Mouse (Mus musculus) embryo, embryonic 9.5 days (tissue): ENCODE measurements around the gene Col5a1.
A peak's percentile ranks its signal among the peaks of the same experiment; 100 is the strongest.

Experiments
- DNase-seq: peaks from one replicate; pipeline ENCODE4 v3.0.0-alpha.2; 2017; ENCODE audit errors: extremely low spot score

Gene Col5a1

GRCm38 (mm10) chr2:27969158-27969557 lies 82.9 kb downstream of the Col5a1 start:
- peak; percentile 48 for DNase-seq

- DNase-seq, result peak; percentile 39
Observed at GRCm38 (mm10) chr2:27973840-27974239, 87.6 kb downstream of the Col5a1 start.

GRCm38 (mm10) chr2:27975786-27976185 lies 89.6 kb downstream of the Col5a1 start:
- DNase-seq, result no peak

GRCm38 (mm10) chr2:27976512-27976911 lies 90.3 kb downstream of the Col5a1 start:
- DNase-seq, result no peak

- no peak for DNase-seq
Observed at GRCm38 (mm10) chr2:27981066-27981465, 94.8 kb downstream of the Col5a1 start.

GRCm38 (mm10) chr2:27981621-27982535 lies 95.7 kb downstream of the Col5a1 start:
- DNase-seq, result no peak

GRCm38 (mm10) chr2:27983093-27983492 lies 96.9 kb downstream of the Col5a1 start:
- no peak for DNase-seq

GRCm38 (mm10) chr2:27983884-27984283 lies 97.7 kb downstream of the Col5a1 start:
- DNase-seq, result peak; percentile 17

- no peak for DNase-seq
Observed at GRCm38 (mm10) chr2:27986751-27987150, 100.5 kb downstream of the Col5a1 start.

GRCm38 (mm10) chr2:27990430-27991211 lies 104.4 kb downstream of the Col5a1 start:
- DNase-seq, result no peak

- DNase-seq, result no peak
Observed at GRCm38 (mm10) chr2:27993416-27993815, 107.2 kb downstream of the Col5a1 start.

GRCm38 (mm10) chr2:27999996-28000583 lies 113.9 kb downstream of the Col5a1 start:
- no peak for DNase-seq

GRCm38 (mm10) chr2:28000660-28001059 lies 114.4 kb downstream of the Col5a1 start:
- DNase-seq, result no peak

GRCm38 (mm10) chr2:28001206-28001605 lies 115.0 kb downstream of the Col5a1 start:
- no peak for DNase-seq

GRCm38 (mm10) chr2:28005187-28005586 lies 119.0 kb downstream of the Col5a1 start:
- no peak for DNase-seq

- DNase-seq, result no peak
Observed at GRCm38 (mm10) chr2:28008261-28008660, 122.0 kb downstream of the Col5a1 start.

GRCm38 (mm10) chr2:28012367-28012766 lies 126.1 kb downstream of the Col5a1 start:
- DNase-seq, result no peak

- DNase-seq, result no peak
Observed at GRCm38 (mm10) chr2:28014778-28015177, 128.6 kb downstream of the Col5a1 start.

- no peak for DNase-seq
Observed at GRCm38 (mm10) chr2:28024416-28024815, 138.2 kb downstream of the Col5a1 start.

GRCm38 (mm10) chr2:28025776-28026175 lies 139.6 kb downstream of the Col5a1 start:
- DNase-seq, result no peak

- DNase-seq, result no peak
Observed at GRCm38 (mm10) chr2:28031860-28032259, 145.6 kb downstream of the Col5a1 start.

- DNase-seq, result no peak
Observed at GRCm38 (mm10) chr2:28032469-28032868, 146.2 kb downstream of the Col5a1 start.
